Mouse (Mus musculus): ENCODE results near the gene Grin3b. TPM values are rescaled to one million over a fixed set of nuclear protein-coding genes. Genes with fewer than 3 reads are reported as not detected.

Grin3b gene
- polyA plus RNA-seq, 1 experiment from 2014 or later, result 0.19 TPM

GRCm38 (mm10) chr10:79979401-79980155 is 9.1 kb downstream of the Grin3b start:
- Histone ChIP-seq H3K4me1 (ENCODE audit: control insufficient read depth, insufficient read depth, low read length) (peaks cover 14% of the 10 kb centered on the region), H3K27ac (ENCODE audit: low read depth, low read length) (no peak overlapping the region), H3K4me2 (replicated peaks; ENCODE audit: low read depth, low read length) (no peak overlapping the region), H3K4me3 (ENCODE audit: low read length) (no peak overlapping the region), H3K36me3 (ENCODE audit: control insufficient read depth, insufficient read depth, low read length) (peaks cover 53% of the 10 kb centered on the region), H3K27me3 (ENCODE audit: control insufficient read depth, insufficient read depth, low read length) (no peaks in the 10 kb centered on the region), H3K9ac (ENCODE audit: low read depth, low read length) (no peak overlapping the region), H3K9me3 (ENCODE audit: control insufficient read depth, low read length) (0 out of 2 replicates have a peak, but pooled peaks cover 5% of the 10 kb centered on the region)
- 93% methylated on average over 22 of the region's 22 CpGs for WGBS
- ATAC-seq (ENCODE audit: low FRiP score, low TSS enrichment), result no peak

GRCm38 (mm10) chr10:79983205-79983604 is 12.7 kb downstream of the Grin3b start:
- ATAC-seq (ENCODE audit: low FRiP score, low TSS enrichment), result no peak
- Histone ChIP-seq H3K4me2 (replicated peaks; ENCODE audit: low read depth, low read length) (peak overlapping the region; percentile 88), H3K4me3 (ENCODE audit: low read length) (peak overlapping the region; percentile 62), H3K27me3 (ENCODE audit: control insufficient read depth, insufficient read depth, low read length) (no peaks in the 10 kb centered on the region), H3K4me1 (ENCODE audit: control insufficient read depth, insufficient read depth, low read length) (peaks cover 29% of the 10 kb centered on the region), H3K9me3 (ENCODE audit: control insufficient read depth, low read length) (no peaks in the 10 kb centered on the region), H3K9ac (ENCODE audit: low read depth, low read length) (peak overlapping the region; percentile 89; the same call in 1 of the 2 replicates), H3K27ac (ENCODE audit: low read depth, low read length) (no peak overlapping the region), H3K36me3 (ENCODE audit: control insufficient read depth, insufficient read depth, low read length) (peaks cover 21% of the 10 kb centered on the region)
- 79% methylated on average over 5 of the region's 5 CpGs for WGBS

GRCm38 (mm10) chr10:79983670-79984069 is 13.2 kb downstream of the Grin3b start:
- peaks cover 29% of the 10 kb centered on the region for H3K4me1 ChIP-seq (ENCODE audit: control insufficient read depth, insufficient read depth, low read length)
- 0 out of 2 replicates have a peak, but pooled peaks have one; percentile 1 for ATAC-seq (ENCODE audit: low FRiP score, low TSS enrichment)
- peaks cover 16% of the 10 kb centered on the region for H3K36me3 ChIP-seq (ENCODE audit: control insufficient read depth, insufficient read depth, low read length)
- no peaks in the 10 kb centered on the region for H3K9me3 ChIP-seq (ENCODE audit: control insufficient read depth, low read length)
- H3K4me3 ChIP-seq (ENCODE audit: low read length), result peak overlapping the region; percentile 62
- WGBS, result 1% methylated on average over 21 of the region's 21 CpGs
- H3K4me2 ChIP-seq (replicated peaks; ENCODE audit: low read depth, low read length), result peak overlapping the region; percentile 88
- H3K9ac ChIP-seq (ENCODE audit: low read depth, low read length), result peak overlapping the region; percentile 89
- peak overlapping the region; percentile 91 for H3K27ac ChIP-seq (ENCODE audit: low read depth, low read length)
- no peaks in the 10 kb centered on the region for H3K27me3 ChIP-seq (ENCODE audit: control insufficient read depth, insufficient read depth, low read length)

- H3K9me3 ChIP-seq (ENCODE audit: control insufficient read depth, low read length), result no peaks in the 10 kb centered on the region
- peaks cover 30% of the 10 kb centered on the region for H3K4me1 ChIP-seq (ENCODE audit: control insufficient read depth, insufficient read depth, low read length)
- H3K27me3 ChIP-seq (ENCODE audit: control insufficient read depth, insufficient read depth, low read length), result no peaks in the 10 kb centered on the region
- peaks cover 10% of the 10 kb centered on the region for H3K36me3 ChIP-seq (ENCODE audit: control insufficient read depth, insufficient read depth, low read length)
- WGBS, result under 1% methylated on average over 39 of the region's 49 CpGs
- H3K9ac ChIP-seq (ENCODE audit: low read depth, low read length), result peak within 1 kb of the TSS; percentile 89
- ATAC-seq (ENCODE audit: low FRiP score, low TSS enrichment), result peak; percentile 71
- H3K27ac ChIP-seq (ENCODE audit: low read depth, low read length), result peak within 1 kb of the TSS; percentile 91
- H3K4me3 ChIP-seq (ENCODE audit: low read length), result peak within 1 kb of the TSS; percentile 62
- H3K4me2 ChIP-seq (replicated peaks; ENCODE audit: low read depth, low read length), result peak within 1 kb of the TSS; percentile 88
These were observed 13.8 kb downstream of the Grin3b start, which contains the start of gene Tmem259 for GRCm38 (mm10) chr10:79984195-79984816. TSS of gene Tmem259 (minus strand) at chr10:79984330.

- no peaks in the 10 kb centered on the region for H3K27me3 ChIP-seq (ENCODE audit: control insufficient read depth, insufficient read depth, low read length)
- H3K9ac ChIP-seq (ENCODE audit: low read depth, low read length), result peak overlapping the region; percentile 89
- peak overlapping the region; percentile 91 for H3K27ac ChIP-seq (ENCODE audit: low read depth, low read length)
- peaks cover 7% of the 10 kb centered on the region for H3K36me3 ChIP-seq (ENCODE audit: control insufficient read depth, insufficient read depth, low read length)
- no peaks in the 10 kb centered on the region for H3K9me3 ChIP-seq (ENCODE audit: control insufficient read depth, low read length)
- WGBS, result under 1% methylated on average over 22 of the region's 22 CpGs
- H3K4me2 ChIP-seq (replicated peaks; ENCODE audit: low read depth, low read length), result peak overlapping the region; percentile 88
- ATAC-seq (ENCODE audit: low FRiP score, low TSS enrichment), result peak; percentile 92
- H3K4me3 ChIP-seq (ENCODE audit: low read length), result peak overlapping the region; percentile 62
- peaks cover 36% of the 10 kb centered on the region for H3K4me1 ChIP-seq (ENCODE audit: control insufficient read depth, insufficient read depth, low read length)
These were observed 14.4 kb downstream of the Grin3b start for GRCm38 (mm10) chr10:79984871-79985270.

- Histone ChIP-seq H3K36me3 (ENCODE audit: control insufficient read depth, insufficient read depth, low read length) (peaks cover 4% of the 10 kb centered on the region; the same call in 1 of the 2 replicates), H3K9ac (ENCODE audit: low read depth, low read length) (peak overlapping the region; percentile 53), H3K4me1 (ENCODE audit: control insufficient read depth, insufficient read depth, low read length) (peaks cover 38% of the 10 kb centered on the region), H3K4me2 (replicated peaks; ENCODE audit: low read depth, low read length) (peak overlapping the region; percentile 88), H3K9me3 (ENCODE audit: control insufficient read depth, low read length) (no peaks in the 10 kb centered on the region), H3K27me3 (ENCODE audit: control insufficient read depth, insufficient read depth, low read length) (no peaks in the 10 kb centered on the region), H3K27ac (ENCODE audit: low read depth, low read length) (peak overlapping the region; percentile 91), H3K4me3 (ENCODE audit: low read length) (peak overlapping the region; percentile 62)
- 5% methylated on average over 35 of the region's 35 CpGs for whole genome bisulfite sequencing
- ATAC-seq (ENCODE audit: low FRiP score, low TSS enrichment), result no peak
These were observed 15.1 kb downstream of the Grin3b start for GRCm38 (mm10) chr10:79985334-79986231.

GRCm38 (mm10) chr10:79986232-79986878 is 15.8 kb downstream of the Grin3b start:
- Histone ChIP-seq H3K9me3 (ENCODE audit: control insufficient read depth, low read length) (peaks cover 5% of the 10 kb centered on the region; the same call in 1 of the 2 replicates), H3K27me3 (ENCODE audit: control insufficient read depth, insufficient read depth, low read length) (no peaks in the 10 kb centered on the region), H3K27ac (ENCODE audit: low read depth, low read length) (peak overlapping the region; percentile 91), H3K9ac (ENCODE audit: low read depth, low read length) (peak overlapping the region; percentile 24; the same call in 1 of the 2 replicates), H3K4me3 (ENCODE audit: low read length) (peak overlapping the region; percentile 62), H3K4me1 (ENCODE audit: control insufficient read depth, insufficient read depth, low read length) (peaks cover 38% of the 10 kb centered on the region), H3K36me3 (ENCODE audit: control insufficient read depth, insufficient read depth, low read length) (peaks cover 8% of the 10 kb centered on the region; the same call in 1 of the 2 replicates), H3K4me2 (replicated peaks; ENCODE audit: low read depth, low read length) (peak overlapping the region; percentile 88)
- no peak for ATAC-seq (ENCODE audit: low FRiP score, low TSS enrichment)
- WGBS, result 42% methylated on average over 6 of the region's 6 CpGs

- Histone ChIP-seq H3K4me2 (replicated peaks; ENCODE audit: low read depth, low read length) (peak overlapping the region; percentile 59; the same call in 1 of the 2 replicates), H3K36me3 (ENCODE audit: control insufficient read depth, insufficient read depth, low read length) (peaks cover 13% of the 10 kb centered on the region), H3K9me3 (ENCODE audit: control insufficient read depth, low read length) (peaks cover 9% of the 10 kb centered on the region; the same call in 1 of the 2 replicates), H3K27me3 (ENCODE audit: control insufficient read depth, insufficient read depth, low read length) (no peaks in the 10 kb centered on the region), H3K9ac (ENCODE audit: low read depth, low read length) (no peak overlapping the region; the same call in 1 of the 2 replicates), H3K27ac (ENCODE audit: low read depth, low read length) (peak overlapping the region; percentile 48), H3K4me1 (ENCODE audit: control insufficient read depth, insufficient read depth, low read length) (peaks cover 38% of the 10 kb centered on the region), H3K4me3 (ENCODE audit: low read length) (no peak overlapping the region; the same call in 1 of the 2 replicates)
- WGBS, result 3% methylated on average over 11 of the region's 11 CpGs
- no peak for ATAC-seq (ENCODE audit: low FRiP score, low TSS enrichment)
These were observed 16.4 kb downstream of the Grin3b start for GRCm38 (mm10) chr10:79986963-79987362.

Data from kidney, embryonic 14.5 days (tissue).